Mouse (Mus musculus): ENCODE data around the gene Ccdc78. TPM values are rescaled to one million over a fixed set of nuclear protein-coding genes. Genes with fewer than 3 reads are reported as not detected.

The Ccdc78 gene
- total RNA-seq, 2 experiments from 2014 or later: not detected

- no peak overlapping the region for H3K4me3 ChIP-seq
- H3K27ac ChIP-seq: no peak overlapping the region
- no peak for TF ChIP-seq CTCF (IDR thresholded peaks at IDR 0.05)
- intact Hi-C loops (cut with DNase I): no loop called here
- DNase-seq: no peak
Measured at GRCm38 (mm10) chr17:25825311-25825710, 38.9 kb downstream of the Ccdc78 start.

GRCm38 (mm10) chr17:25825984-25826570 lies 39.7 kb downstream of the Ccdc78 start:
- no peak for TF ChIP-seq CTCF (IDR thresholded peaks at IDR 0.05)
- intact Hi-C loops (cut with DNase I): no loop called here
- Histone ChIP-seq H3K27ac (no peak overlapping the region), H3K4me3 (no peak overlapping the region)
- DNase-seq: no peak

- Histone ChIP-seq H3K4me3 (no peak overlapping the region), H3K27ac (no peak overlapping the region)
- intact Hi-C loops (cut with DNase I): no loop called here
- no peak for TF ChIP-seq CTCF (IDR thresholded peaks at IDR 0.05)
- no peak for DNase-seq
Measured at GRCm38 (mm10) chr17:25827011-25827410, 40.6 kb downstream of the Ccdc78 start.

GRCm38 (mm10) chr17:25827546-25828222 lies 41.3 kb downstream of the Ccdc78 start:
- no peak for DNase-seq
- intact Hi-C loops (cut with DNase I): no loop called here
- H3K4me3 ChIP-seq: no peak overlapping the region
- H3K27ac ChIP-seq: no peak overlapping the region
- TF ChIP-seq CTCF (IDR thresholded peaks at IDR 0.05): no peak

- no peak for TF ChIP-seq CTCF (IDR thresholded peaks at IDR 0.05)
- no peak for DNase-seq
- peak overlapping the region; percentile 83 for H3K27ac ChIP-seq
- intact Hi-C loops (cut with DNase I): no loop called here
- peak overlapping the region; percentile 71 for H3K4me3 ChIP-seq
Measured at GRCm38 (mm10) chr17:25828223-25828594, 41.8 kb downstream of the Ccdc78 start.

GRCm38 (mm10) chr17:25828712-25829557 lies 42.6 kb downstream of the Ccdc78 start, which contains the start of gene Jmjd8:
Jmjd8 (plus strand) TSS chr17:25828867.
- peak; percentile 84 for DNase-seq
- peak; percentile 45 for TF ChIP-seq CTCF (IDR thresholded peaks at IDR 0.05)
- intact Hi-C loops (cut with DNase I): no loop called here
- H3K27ac ChIP-seq: peak within 1 kb of the TSS; percentile 83
- peak within 1 kb of the TSS; percentile 71 for H3K4me3 ChIP-seq

- peak; percentile 24 for DNase-seq
- no peak for TF ChIP-seq CTCF (IDR thresholded peaks at IDR 0.05)
- peak overlapping the region; percentile 83 for H3K27ac ChIP-seq
- intact Hi-C loops (cut with DNase I): loop anchor here (5.0 kb wide), 1 partner anchor 38 kb away; the partner anchor contains the start of gene Mcrip2
- peak overlapping the region; percentile 71 for H3K4me3 ChIP-seq
Measured at GRCm38 (mm10) chr17:25829558-25830017, 43.2 kb downstream of the Ccdc78 start.

- peak; percentile 15 for DNase-seq
- no peak overlapping the region for H3K4me3 ChIP-seq
- no peak overlapping the region for H3K27ac ChIP-seq
- TF ChIP-seq CTCF (IDR thresholded peaks at IDR 0.05): no peak
- intact Hi-C loops (cut with DNase I): loop anchor here (5.0 kb wide), 1 partner anchor 37 kb away; the partner anchor contains the start of gene Mcrip2
Measured at GRCm38 (mm10) chr17:25830200-25830753, 43.9 kb downstream of the Ccdc78 start.

- Histone ChIP-seq H3K4me3 (peak overlapping the region; percentile 95), H3K27ac (peak overlapping the region; percentile 99; the same call in 1 of the 2 replicates)
- intact Hi-C loops (cut with DNase I): loop anchor here (5.0 kb wide), 1 partner anchor 36 kb away; the partner anchor contains the start of gene Mcrip2
- TF ChIP-seq CTCF (IDR thresholded peaks at IDR 0.05): no peak
- peak; percentile 21 for DNase-seq
Measured at GRCm38 (mm10) chr17:25830806-25831431, 44.5 kb downstream of the Ccdc78 start.

GRCm38 (mm10) chr17:25831451-25832281 lies 45.3 kb downstream of the Ccdc78 start:
- peak; percentile 65 for DNase-seq
- intact Hi-C loops (cut with DNase I): loop anchor here (5.0 kb wide), 1 partner anchor 36 kb away; the partner anchor contains the start of gene Mcrip2
- no peak for TF ChIP-seq CTCF (IDR thresholded peaks at IDR 0.05)
- peak overlapping the region; percentile 99 for H3K27ac ChIP-seq
- H3K4me3 ChIP-seq: peak overlapping the region; percentile 95
